Mouse (Mus musculus) hindbrain, postnatal 0 days (tissue): ENCODE measurements around the gene Prkab2. TPM values are rescaled to one million over a fixed set of nuclear protein-coding genes. Genes with fewer than 3 reads are reported as not detected.

Experiments used
- ATAC-seq: fragments of 200-750 bp; cut with Nextera tagmentation; 2 replicates; pipeline ENCODE4 v1.8.0; 2017; ENCODE audit warnings: mild to moderate bottlenecking, moderate TSS enrichment, moderate library complexity
- DNase-seq: peaks from one replicate; pipeline ENCODE4 v3.0.0-alpha.2; 2015; ENCODE audit warnings: low spot score
- H3K27ac ChIP-seq: fragments of 300-500 bp; sonication (generic); 2 replicates; pipeline ENCODE4 v1.5.1; 2014; ENCODE audit warnings: mild to moderate bottlenecking
- H3K27me3 ChIP-seq: fragments of 300-500 bp; sonication (generic); 2 replicates; pipeline ENCODE4 v1.6.1; 2014; ENCODE audit warnings: low read length, mixed read lengths; ENCODE audit not compliant: insufficient read depth
- H3K36me3 ChIP-seq: fragments of 300-500 bp; sonication (generic); 2 replicates; pipeline ENCODE4 v1.6.1; 2014; ENCODE audit warnings: low read length, mixed read lengths; ENCODE audit not compliant: insufficient read depth
- H3K4me1 ChIP-seq: fragments of 300-500 bp; sonication (generic); 2 replicates; pipeline ENCODE4 v1.6.1; 2014; ENCODE audit warnings: antibody characterized with exemption, low read length, mixed read lengths; ENCODE audit not compliant: insufficient read depth
- H3K4me2 ChIP-seq: fragments of 300-500 bp; sonication (generic); 2 replicates; pipeline ENCODE4 v1.6.1; 2014; ENCODE audit warnings: low read depth, mild to moderate bottlenecking, low read length, moderate library complexity, mixed read lengths
- H3K4me3 ChIP-seq: fragments of 300-500 bp; sonication (generic); 2 replicates; pipeline ENCODE4 v1.5.1; 2014; ENCODE audit warnings: low read length
- H3K9ac ChIP-seq: fragments of 300-500 bp; sonication (generic); replicated peaks from 2 replicates; pipeline ENCODE4 v1.6.1; 2014; ENCODE audit warnings: mild to moderate bottlenecking, low read length, moderate library complexity, mixed read lengths
- H3K9me3 ChIP-seq: fragments of 300-500 bp; sonication (generic); 2 replicates; pipeline ENCODE4 v1.6.1; 2016; ENCODE audit warnings: low read length, mixed read lengths
- CTCF ChIP-seq: IDR thresholded peaks from 2 replicates; pipeline ENCODE4 v1.5.1; 2016; ENCODE audit warnings: antibody characterized with exemption, control low read depth, low read depth
- WGBS: fragments of 180-500 bp; shearing (Covaris S2); extraction: QIAGEN DNeasy Blood & Tissue Kit; methylation state at CpG from one replicate; pipeline ENCODE4 v1.1.7; 2014; 5-methylcytosine and 5-hydroxymethylcytosine counted together
- polyA plus RNA-seq: library from polyadenylated mRNA; unstranded; fragments of >200 nt; fragmentation: Nextera tagmentation; extraction: Ambion mirVana; gene quantifications from 2 replicates; pipeline ENCODE4 v1.2.1, GENCODE M21; 2015
- total RNA-seq: library from RNA; depleted of rRNA; stranded (reverse); fragments of >200 nt; gene quantifications from 2 replicates; pipeline ENCODE4 v1.2.3, GENCODE M21; 2014

Gene Prkab2
- total and polyA plus RNA-seq, 2 experiments from 2014 or later: 16.1 to 21.6 TPM

DNA sequence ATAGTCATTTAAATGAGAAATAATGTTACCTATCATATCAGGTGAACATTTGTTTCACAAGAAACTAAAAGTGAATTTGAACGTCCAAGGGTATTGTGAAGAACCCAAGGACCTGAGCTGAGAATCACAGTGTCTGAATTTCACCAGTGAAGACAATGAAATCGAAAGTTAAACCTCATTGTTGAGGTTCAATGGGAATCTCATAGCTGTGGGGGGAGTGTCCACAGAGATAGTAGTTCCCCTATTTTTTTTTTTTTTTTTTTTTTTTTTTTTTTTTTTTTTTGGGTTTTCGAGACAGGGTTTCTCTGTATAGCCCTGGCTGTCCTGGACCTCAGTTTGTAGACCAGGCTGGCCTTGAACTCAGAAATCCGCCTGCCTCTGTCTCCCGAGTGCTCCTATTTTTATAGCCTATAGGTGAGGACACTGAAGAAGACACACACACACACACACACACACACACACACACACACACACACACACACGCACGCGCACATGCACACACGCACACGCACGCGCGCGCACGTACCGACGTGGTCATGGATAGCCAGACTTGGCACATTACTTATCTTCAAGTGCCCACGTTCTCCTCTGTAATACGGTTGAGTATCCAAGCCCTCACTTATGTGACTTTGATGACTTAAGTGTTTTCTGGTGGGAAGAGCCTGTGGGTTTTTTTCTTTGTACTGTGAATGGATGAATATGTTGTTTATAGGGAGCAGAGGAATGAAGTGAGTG is 40.7 kb upstream of the Prkab2 start:
- no peak for ATAC-seq

DNA sequence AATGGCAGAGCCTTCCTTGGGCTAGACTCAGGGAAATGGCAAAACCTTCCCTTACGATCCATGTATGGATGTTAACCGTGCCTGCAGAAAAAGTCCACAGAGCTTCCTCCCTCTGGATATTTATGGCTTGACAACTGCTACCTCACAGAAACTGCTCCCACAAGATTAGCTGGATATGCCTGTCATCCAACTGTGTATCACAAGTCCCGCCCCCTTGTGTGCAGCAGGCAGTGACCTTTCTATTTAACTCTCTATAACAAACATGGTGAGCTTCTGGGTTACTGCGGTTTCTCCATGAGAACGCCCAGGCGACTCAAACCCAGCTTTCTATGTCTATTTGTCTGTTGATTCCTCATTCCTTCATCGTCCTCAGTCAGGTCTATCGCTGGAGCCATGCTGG is 40.1 kb upstream of the Prkab2 start:
- no peaks in the 10 kb centered on the region for H3K4me1 ChIP-seq
- no peak overlapping the region for H3K4me3 ChIP-seq
- no peaks in the 10 kb centered on the region for H3K36me3 ChIP-seq
- H3K9me3 ChIP-seq: no peaks in the 10 kb centered on the region
- H3K9ac ChIP-seq: no peak overlapping the region
- WGBS: 85% methylated on average over 8 of the region's 8 CpGs
- ATAC-seq: no peak
- no peak overlapping the region for H3K27ac ChIP-seq
- no peaks in the 10 kb centered on the region for H3K27me3 ChIP-seq
- no peak overlapping the region for H3K4me2 ChIP-seq
- DNase-seq: no peak
- TF ChIP-seq CTCF: no peak

More for the DNA sequence above, 40.7 kb upstream of the Prkab2 start:
- Histone ChIP-seq H3K4me3 (no peak overlapping the region), H3K9ac (no peak overlapping the region), H3K4me2 (no peak overlapping the region), H3K4me1 (no peaks in the 10 kb centered on the region), H3K36me3 (no peaks in the 10 kb centered on the region), H3K27me3 (no peaks in the 10 kb centered on the region), H3K9me3 (no peaks in the 10 kb centered on the region), H3K27ac (no peak overlapping the region)
- DNase-seq: no peak
- no peak for TF ChIP-seq CTCF
- WGBS: 96% methylated on average over 18 of the region's 19 CpGs

DNA sequence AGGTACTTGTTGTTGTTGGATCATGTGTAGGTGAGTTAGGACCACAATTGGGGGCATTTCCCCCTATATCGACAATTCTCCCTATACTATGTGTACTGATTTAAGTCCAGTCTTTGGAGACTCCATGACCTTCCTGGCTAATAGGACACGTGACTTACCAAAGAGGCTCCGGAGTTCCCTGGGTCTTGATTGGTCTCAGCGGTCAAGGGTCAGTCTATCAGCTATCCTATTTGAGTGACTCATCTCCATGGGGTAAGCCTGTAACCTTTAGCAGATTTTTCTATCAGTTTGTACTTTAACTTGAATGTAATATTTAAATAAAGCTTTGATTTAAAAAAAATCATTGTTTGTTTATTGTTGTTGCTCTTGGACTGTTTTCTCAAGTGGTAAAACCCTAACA is 37.3 kb upstream of the Prkab2 start:
- DNase-seq: no peak
- Histone ChIP-seq H3K9me3 (no peaks in the 10 kb centered on the region), H3K27ac (no peak overlapping the region), H3K4me1 (no peaks in the 10 kb centered on the region), H3K9ac (no peak overlapping the region), H3K4me2 (no peak overlapping the region), H3K27me3 (no peaks in the 10 kb centered on the region), H3K36me3 (no peaks in the 10 kb centered on the region), H3K4me3 (no peak overlapping the region)
- ATAC-seq: no peak
- no peak for TF ChIP-seq CTCF
- 92% methylated on average over 4 of the region's 4 CpGs for WGBS

DNA sequence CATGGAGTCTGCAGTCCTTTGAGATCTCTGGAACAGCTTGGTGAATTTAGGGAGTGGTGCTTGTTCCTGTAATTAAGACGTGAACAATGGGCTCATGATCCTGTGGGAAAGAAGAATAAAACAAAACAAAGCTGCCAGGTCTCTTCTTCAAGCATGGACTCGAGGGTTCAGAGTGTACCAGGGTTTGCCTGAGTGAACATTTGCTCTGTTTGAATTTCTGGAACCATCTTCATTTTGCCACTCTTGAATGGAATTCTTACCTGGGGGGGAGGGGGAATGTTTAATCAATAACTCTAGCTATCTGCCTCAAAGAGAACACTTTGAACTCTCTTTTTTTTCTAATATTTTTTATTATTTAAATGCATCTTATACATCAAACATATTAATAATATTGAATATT is 33.4 kb upstream of the Prkab2 start:
- ATAC-seq: no peak
- H3K4me3 ChIP-seq: no peak overlapping the region
- 48% methylated on average over 2 of the region's 2 CpGs for WGBS
- H3K4me1 ChIP-seq: no peaks in the 10 kb centered on the region; the same call in 1 of the 2 replicates
- H3K9me3 ChIP-seq: no peaks in the 10 kb centered on the region
- no peak overlapping the region for H3K9ac ChIP-seq
- no peak overlapping the region for H3K4me2 ChIP-seq
- H3K27ac ChIP-seq: no peak overlapping the region
- TF ChIP-seq CTCF: no peak
- H3K27me3 ChIP-seq: no peaks in the 10 kb centered on the region
- no peak for DNase-seq
- H3K36me3 ChIP-seq: no peaks in the 10 kb centered on the region

DNA sequence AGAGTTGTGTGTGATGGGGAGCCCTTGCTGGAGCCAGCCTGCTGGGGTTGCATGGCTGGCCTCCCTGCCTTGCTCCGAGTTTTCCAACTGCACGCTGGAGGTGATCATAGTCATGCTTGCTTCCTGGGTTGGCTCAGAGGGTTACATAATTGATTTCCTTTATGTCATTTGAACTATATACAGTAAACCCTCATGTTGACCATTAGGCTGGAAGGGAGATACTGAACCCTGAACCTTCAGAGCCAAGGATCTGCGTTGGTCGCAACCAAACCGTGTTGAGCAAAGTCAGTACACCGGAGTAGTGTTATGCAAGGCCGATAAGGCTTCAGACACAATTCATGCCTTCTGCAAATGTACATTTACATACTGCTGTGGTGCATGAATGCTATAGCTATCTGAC is 30.1 kb upstream of the Prkab2 start:
- no peaks in the 10 kb centered on the region; the same call in 1 of the 2 replicates for H3K4me1 ChIP-seq
- H3K4me2 ChIP-seq: no peak overlapping the region
- no peaks in the 10 kb centered on the region for H3K36me3 ChIP-seq
- TF ChIP-seq CTCF: no peak
- no peak for ATAC-seq
- H3K27me3 ChIP-seq: no peaks in the 10 kb centered on the region
- WGBS: 81% methylated on average over 7 of the region's 7 CpGs
- no peak for DNase-seq
- no peak overlapping the region for H3K27ac ChIP-seq
- no peak overlapping the region for H3K4me3 ChIP-seq
- H3K9ac ChIP-seq: no peak overlapping the region
- H3K9me3 ChIP-seq: no peaks in the 10 kb centered on the region

DNA sequence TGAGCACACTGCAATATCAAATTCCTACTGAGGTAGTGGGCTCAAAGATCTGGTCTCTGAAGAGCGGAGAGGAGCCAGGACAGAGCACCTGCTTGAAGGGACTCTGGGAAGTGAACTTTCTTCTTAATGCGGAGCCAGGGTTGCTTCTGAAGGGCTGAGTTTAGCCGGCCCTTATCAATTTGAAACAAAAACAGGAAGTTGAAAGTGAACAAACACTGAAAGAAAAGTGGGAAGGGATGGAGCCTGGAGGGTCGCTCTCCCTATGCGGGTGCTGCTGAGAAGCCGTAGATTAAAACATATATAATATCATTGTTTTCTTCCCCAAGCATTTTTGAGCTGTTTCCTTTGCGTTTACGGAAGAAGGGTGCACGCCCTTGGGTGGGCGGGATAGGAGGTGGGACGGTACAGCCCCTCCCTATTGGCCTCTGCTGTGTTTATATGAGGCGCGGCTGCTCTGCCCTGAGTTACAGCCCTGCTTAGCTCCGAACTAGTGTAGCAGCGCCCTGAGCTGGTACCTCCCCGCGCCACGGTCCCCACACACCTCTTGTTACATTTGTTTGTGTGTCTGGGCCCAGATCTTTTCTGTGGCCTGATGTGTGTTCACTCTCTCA is 29.5 kb upstream of the Prkab2 start, which contains the start of gene Fmo5:
Gene Fmo5, plus strand, starts transcription at position 414 of the 611 bp plus-strand sequence.
- WGBS: 12% methylated on average over 18 of the region's 18 CpGs
- ATAC-seq (no peak), DNase-seq (no peak)
- Histone ChIP-seq H3K27ac (no peak within 1 kb of the TSS), H3K9me3 (no peaks in the 10 kb centered on the region), H3K4me1 (no peaks in the 10 kb centered on the region; the same call in 1 of the 2 replicates), H3K4me3 (peak within 1 kb of the TSS; percentile 26), H3K27me3 (no peaks in the 10 kb centered on the region), H3K36me3 (no peaks in the 10 kb centered on the region), H3K9ac (0 out of 2 replicates have a peak within 1 kb of the TSS, but pooled peaks have one; percentile 14), H3K4me2 (peak within 1 kb of the TSS; percentile 47)
- no peak for TF ChIP-seq CTCF

DNA sequence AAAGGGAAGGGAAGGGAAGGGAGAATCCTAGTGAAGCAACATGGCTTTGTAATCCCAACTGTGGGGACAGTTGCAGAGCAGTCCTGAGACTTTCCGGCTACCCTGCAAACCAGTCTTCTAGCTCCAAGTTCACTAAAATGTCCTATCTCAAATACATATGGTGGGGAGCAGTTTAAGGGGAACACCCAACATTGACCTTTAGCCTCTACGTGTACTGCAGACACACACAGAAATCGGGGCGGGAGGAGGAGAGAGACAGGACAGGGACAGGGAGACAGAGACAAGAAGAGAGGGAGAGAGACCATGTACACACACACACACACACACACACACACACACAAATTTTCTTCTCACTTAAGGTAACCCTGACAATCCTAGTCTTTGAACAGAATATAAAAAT is 28.1 kb upstream of the Prkab2 start:
- TF ChIP-seq CTCF: no peak

More for the DNA sequence above, 28.1 kb upstream of the Prkab2 start:
- no peaks in the 10 kb centered on the region for H3K36me3 ChIP-seq
- no peak overlapping the region for H3K4me2 ChIP-seq
- WGBS: 91% methylated on average over 4 of the region's 4 CpGs
- ATAC-seq: no peak
- no peaks in the 10 kb centered on the region for H3K9me3 ChIP-seq
- no peak overlapping the region for H3K27ac ChIP-seq
- H3K4me1 ChIP-seq: no peaks in the 10 kb centered on the region; the same call in 1 of the 2 replicates
- H3K9ac ChIP-seq: no peak overlapping the region
- H3K4me3 ChIP-seq: no peak overlapping the region
- DNase-seq: no peak
- H3K27me3 ChIP-seq: no peaks in the 10 kb centered on the region
